Mouse (Mus musculus) CH12.LX (cell line): ENCODE results near the gene Gm49320. TPM values are rescaled to one million over a fixed set of nuclear protein-coding genes. Genes with fewer than 3 reads are reported as not detected.

Source experiments
- DNase-seq: peaks from one replicate; pipeline ENCODE4 v3.0.0-alpha.2; 2013; ENCODE audit errors: extremely low read depth
- H3K27ac ChIP-seq: 2 replicates; pipeline ENCODE4 v1.5.1; 2012; ENCODE audit warnings: low read depth, mild to moderate bottlenecking, control low read depth, moderate library complexity; ENCODE audit not compliant: insufficient read depth
- H3K27me3 ChIP-seq: replicated peaks from 2 replicates; pipeline ENCODE3; 2012; ENCODE audit warnings: inconsistent platforms
- H3K36me3 ChIP-seq, 2 experiments: replicated peaks in 1 of 2; 2 replicates each; pipeline versions ENCODE3 to v1.6.1; 2012; ENCODE audit warnings: inconsistent platforms in 1 of 2, low read length in 1 of 2, mild to moderate bottlenecking in 1 of 2, mixed read lengths in 1 of 2, moderate library complexity in 1 of 2; ENCODE audit not compliant: control insufficient read depth in 1 of 2, insufficient read depth in 1 of 2
- H3K4me1 ChIP-seq, 2 experiments: 2 replicates each; pipeline ENCODE4 v1.6.1; 2012; ENCODE audit warnings: inconsistent platforms in 1 of 2, moderate library complexity in 1 of 2; ENCODE audit not compliant: insufficient read depth in 2 of 2, control insufficient read depth in 1 of 2
- H3K4me2 ChIP-seq: 2 replicates; pipeline ENCODE4 v1.6.1; 2012; ENCODE audit warnings: low read depth, mild to moderate bottlenecking, control low read depth; ENCODE audit not compliant: poor library complexity, insufficient read depth, severe bottlenecking
- H3K4me3 ChIP-seq, 3 experiments: fragments of 150-350 bp in 1 of 3; sonication (generic) in 1 of 3; replicated peaks in 1 of 3; 2 replicates each; pipeline versions ENCODE3 to v1.5.1; 2011 to 2012; ENCODE audit warnings: low read depth in 2 of 3, low read length in 2 of 3, mild to moderate bottlenecking in 2 of 3, moderate library complexity in 2 of 3, control low read depth in 1 of 3, improper control_type of control experiment in 1 of 3, inconsistent platforms in 1 of 3, mixed read lengths in 1 of 3; ENCODE audit not compliant: poor library complexity in 1 of 3
- H3K79me2 ChIP-seq: replicated peaks from 2 replicates; pipeline ENCODE4 v1.6.1; 2012; ENCODE audit warnings: mild to moderate bottlenecking, moderate library complexity; ENCODE audit not compliant: control insufficient read depth, poor library complexity, insufficient read depth, severe bottlenecking; ENCODE audit errors: extremely low read depth
- H3K9ac ChIP-seq: 2 replicates; pipeline ENCODE4 v1.6.1; 2012; ENCODE audit warnings: low read depth, mild to moderate bottlenecking, control low read depth, moderate library complexity; ENCODE audit not compliant: insufficient read depth
- H3K9me3 ChIP-seq: replicated peaks from 2 replicates; pipeline ENCODE3; 2012; ENCODE audit warnings: low read length, inconsistent platforms, mixed read lengths
- BHLHE40 ChIP-seq: IDR thresholded peaks from 2 replicates; pipeline ENCODE4 v1.6.1; 2011; ENCODE audit warnings: mild to moderate bottlenecking, low read depth, low read length, improper control_type of control experiment
- CHD1 ChIP-seq: IDR thresholded peaks from 2 replicates; pipeline ENCODE4 v1.6.1; 2012; ENCODE audit warnings: low read depth, low read length, improper control_type of control experiment, inconsistent platforms
- E2F4 ChIP-seq: IDR thresholded peaks from 2 replicates; pipeline ENCODE4 v1.6.1; 2011; ENCODE audit warnings: low read depth, low read length, improper control_type of control experiment; ENCODE audit not compliant: insufficient replicate concordance
- ELF1 ChIP-seq: IDR thresholded peaks from 2 replicates; pipeline ENCODE4 v1.6.1; 2014; ENCODE audit warnings: low read depth, mild to moderate bottlenecking, inconsistent platforms, low read length, improper control_type of control experiment
- ETS1 ChIP-seq: conservative IDR thresholded peaks from 2 replicates; pipeline ENCODE4 v1.6.1; 2012; ENCODE audit warnings: low read depth, mild to moderate bottlenecking, inconsistent platforms, low read length, improper control_type of control experiment, moderate library complexity
- GABPA ChIP-seq: IDR thresholded peaks from 2 replicates; pipeline ENCODE4 v1.6.1; 2012; ENCODE audit warnings: low read depth, low read length, improper control_type of control experiment, inconsistent platforms; ENCODE audit not compliant: insufficient replicate concordance
- HCFC1 ChIP-seq: IDR thresholded peaks from 2 replicates; pipeline ENCODE4 v1.6.1; 2012; ENCODE audit warnings: low read depth, mild to moderate bottlenecking, inconsistent platforms, low read length, improper control_type of control experiment
- IRF4 ChIP-seq: IDR thresholded peaks from 2 replicates; pipeline ENCODE4 v1.6.1; 2014; ENCODE audit warnings: low read depth, mild to moderate bottlenecking, inconsistent platforms, low read length, improper control_type of control experiment
- JUN ChIP-seq: IDR thresholded peaks from 2 replicates; pipeline ENCODE4 v1.6.1; 2011; ENCODE audit warnings: low read depth, mild to moderate bottlenecking, low read length, improper control_type of control experiment, moderate library complexity; ENCODE audit not compliant: insufficient read depth
- KAT2A ChIP-seq: IDR thresholded peaks from 2 replicates; pipeline ENCODE4 v1.6.1; 2012; ENCODE audit warnings: low read length, improper control_type of control experiment, inconsistent platforms; ENCODE audit not compliant: insufficient replicate concordance
- MAFK ChIP-seq: IDR thresholded peaks from 2 replicates; pipeline ENCODE4 v1.6.1; 2011; ENCODE audit warnings: low read length, improper control_type of control experiment; ENCODE audit not compliant: insufficient replicate concordance
- MAX ChIP-seq: IDR thresholded peaks from 2 replicates; pipeline ENCODE4 v1.6.1; 2011; ENCODE audit warnings: low read length, improper control_type of control experiment
- MAZ ChIP-seq: IDR thresholded peaks from 2 replicates; pipeline ENCODE4 v1.6.1; 2012; ENCODE audit warnings: low read depth, mild to moderate bottlenecking, inconsistent platforms, low read length, improper control_type of control experiment, moderate library complexity
- MEF2A ChIP-seq: IDR thresholded peaks from 2 replicates; pipeline ENCODE4 v1.6.1; 2014; ENCODE audit warnings: low read depth, mild to moderate bottlenecking, inconsistent platforms, low read length, improper control_type of control experiment, borderline replicate concordance
- MXI1 ChIP-seq: IDR thresholded peaks from 2 replicates; pipeline ENCODE4 v1.6.1; 2011; ENCODE audit warnings: mild to moderate bottlenecking, low read depth, low read length, improper control_type of control experiment
- MYC ChIP-seq: IDR thresholded peaks from 2 replicates; pipeline ENCODE4 v1.6.1; 2011; ENCODE audit warnings: low read depth, mild to moderate bottlenecking, improper control_type of control experiment, low read length
- PAX5 ChIP-seq: IDR thresholded peaks from 2 replicates; pipeline ENCODE4 v1.6.1; 2012; ENCODE audit warnings: low read length, inconsistent platforms, mixed read lengths
- POLR2A ChIP-seq: IDR thresholded peaks from 2 replicates; pipeline ENCODE4 v1.6.1; 2011; ENCODE audit warnings: low read depth, mild to moderate bottlenecking, improper control_type of control experiment, low read length
- RAD21 ChIP-seq: IDR thresholded peaks from 2 replicates; pipeline ENCODE4 v1.6.1; 2011; ENCODE audit warnings: low read depth, mild to moderate bottlenecking, low read length, improper control_type of control experiment, moderate library complexity
- SIN3A ChIP-seq: IDR thresholded peaks from 2 replicates; pipeline ENCODE4 v1.6.1; 2012; ENCODE audit warnings: low read length, improper control_type of control experiment, inconsistent platforms
- TCF12 ChIP-seq: IDR thresholded peaks from 2 replicates; pipeline ENCODE4 v1.6.1; 2014; ENCODE audit warnings: low read depth, mild to moderate bottlenecking, inconsistent platforms, low read length, improper control_type of control experiment
- UBTF ChIP-seq: IDR thresholded peaks from 2 replicates; pipeline ENCODE4 v1.6.1; 2012; ENCODE audit warnings: low read depth, mild to moderate bottlenecking, inconsistent platforms, low read length, improper control_type of control experiment, moderate library complexity
- USF1 ChIP-seq: IDR thresholded peaks from 2 replicates; pipeline ENCODE4 v1.6.1; 2014; ENCODE audit warnings: low read depth, mild to moderate bottlenecking, inconsistent platforms, low read length, improper control_type of control experiment
- ZC3H11A ChIP-seq: IDR thresholded peaks from 2 replicates; pipeline ENCODE4 v1.6.1; 2012; ENCODE audit warnings: low read depth, mild to moderate bottlenecking, inconsistent platforms, low read length, improper control_type of control experiment
- ZKSCAN1 ChIP-seq: IDR thresholded peaks from 2 replicates; pipeline ENCODE4 v1.6.1; 2012; ENCODE audit warnings: low read depth, inconsistent platforms, low read length, improper control_type of control experiment, borderline replicate concordance
- ZMIZ1 ChIP-seq: IDR thresholded peaks from 2 replicates; pipeline ENCODE4 v1.6.1; 2012; ENCODE audit warnings: low read depth, mild to moderate bottlenecking, inconsistent platforms, low read length, improper control_type of control experiment
- ZNF384 ChIP-seq: IDR thresholded peaks from 2 replicates; pipeline ENCODE4 v1.6.1; 2012; ENCODE audit warnings: low read depth, low read length, improper control_type of control experiment, inconsistent platforms
- dilution Hi-C: fragments of 300-500 bp; cut with MboI; formaldehyde crosslinking; loops from 2 replicates; pipeline ENCODE4 v1.14.3; 2020; ENCODE audit warnings: low sequenced_read_pairs; ENCODE audit not compliant: extremely low pct_unique_long_range_greater_than_20kb, extremely low pct_ligation_motif_present
- in situ Hi-C: fragments of 300-500 bp; cut with MboI; formaldehyde crosslinking; loops from 3 replicates; pipeline ENCODE4 v1.14.3; 2019; ENCODE audit warnings: low sequenced_read_pairs, low pct_ligation_motif_present, low pct_unique_long_range_greater_than_20kb, mixed read lengths
- polyA plus RNA-seq: library from polyadenylated mRNA; unstranded; fragments of >175 nt; gene quantifications from 2 replicates; pipeline ENCODE4 v1.2.1, GENCODE M21; 2012; ENCODE audit warnings: low read depth; ENCODE audit not compliant: insufficient read length
- total RNA-seq, 2 experiments: library from RNA; depleted of rRNA; stranded (reverse); fragments of 300-350 nt in 1 of 2; fragments of >200 nt in 1 of 2; gene quantifications; 2 replicates each; pipeline ENCODE4 v1.2.3; 2012 to 2014

Gm49320 gene
- total and polyA plus RNA-seq, 3 experiments: 0.08 to 0.23 (median 0.08) TPM

DNA sequence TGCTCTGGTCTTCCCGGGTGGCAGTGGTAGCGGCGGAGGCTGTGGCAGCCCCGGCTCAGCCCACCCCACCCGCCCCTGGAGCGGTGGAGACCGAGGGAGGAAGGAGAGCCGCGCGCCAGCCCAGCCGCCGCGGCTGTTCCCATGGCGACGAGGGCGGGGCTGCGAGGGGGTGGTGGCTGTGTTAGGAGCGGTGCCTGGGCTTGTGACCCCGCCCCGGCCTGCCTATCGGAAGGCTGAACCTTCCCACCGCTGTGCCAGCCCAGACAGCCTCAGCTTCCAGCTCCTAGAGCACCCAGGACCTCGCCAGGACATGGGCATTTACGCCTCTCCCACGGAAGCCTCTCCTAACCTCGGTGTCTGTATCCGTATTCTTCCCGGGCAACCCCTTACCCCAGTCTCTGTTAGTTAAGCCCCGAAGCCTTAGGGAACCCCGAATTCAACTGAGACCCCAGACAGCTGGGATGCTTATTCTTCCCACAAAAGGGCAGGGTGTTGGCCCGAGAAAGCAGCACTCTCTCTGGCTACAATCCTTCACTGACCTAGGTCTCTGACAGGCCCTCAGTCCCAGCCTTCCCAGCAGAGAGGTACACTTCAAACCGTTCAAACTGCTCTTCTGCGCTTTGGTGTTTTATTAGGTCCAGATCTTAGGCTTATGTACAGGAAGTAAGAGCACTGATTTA, 20.6 kb downstream of the Gm49320 start, which contains the start of gene Ctxn1:
Gene Ctxn1 (minus strand): TSS at position 150 of the 680 bp plus-strand sequence.
- H3K9me3 ChIP-seq: no peaks in the 10 kb centered on the region
- H3K4me1 ChIP-seq: no peaks in the 10 kb centered on the region
- dilution Hi-C loops: no loop called here
- no peaks in the 10 kb centered on the region for H3K79me2 ChIP-seq
- no peak within 1 kb of the TSS for H3K27ac ChIP-seq
- no peak for TF ChIP-seq MXI1
- TF ChIP-seq MAZ: no peak
- no peak for TF ChIP-seq ELF1
- TF ChIP-seq PAX5: no peak
- TF ChIP-seq MEF2A: no peak
- TF ChIP-seq UBTF: no peak
- no peak for TF ChIP-seq TCF12
- no peak for TF ChIP-seq IRF4
- no peak for TF ChIP-seq HCFC1
- TF ChIP-seq ZKSCAN1: no peak
- no peak for TF ChIP-seq MAX
- no peak for TF ChIP-seq KAT2A
- TF ChIP-seq ZC3H11A: no peak
- TF ChIP-seq CHD1: no peak
- TF ChIP-seq ZNF384: no peak
- TF ChIP-seq, all 38 proteins: peak for 0
- no peak for DNase-seq
- Histone ChIP-seq H3K36me3 (peaks cover 81 to 99% of the 10 kb centered on the region in 2 experiments), H3K9ac (no peak within 1 kb of the TSS), H3K4me3 (no peak within 1 kb of the TSS), H3K4me2 (no peak within 1 kb of the TSS), H3K27me3 (no peaks in the 10 kb centered on the region)
- in situ Hi-C loops: loop anchor here (10.0 kb wide), 1 partner anchor 56 kb away; no protein-coding TSS in a partner anchor

DNA sequence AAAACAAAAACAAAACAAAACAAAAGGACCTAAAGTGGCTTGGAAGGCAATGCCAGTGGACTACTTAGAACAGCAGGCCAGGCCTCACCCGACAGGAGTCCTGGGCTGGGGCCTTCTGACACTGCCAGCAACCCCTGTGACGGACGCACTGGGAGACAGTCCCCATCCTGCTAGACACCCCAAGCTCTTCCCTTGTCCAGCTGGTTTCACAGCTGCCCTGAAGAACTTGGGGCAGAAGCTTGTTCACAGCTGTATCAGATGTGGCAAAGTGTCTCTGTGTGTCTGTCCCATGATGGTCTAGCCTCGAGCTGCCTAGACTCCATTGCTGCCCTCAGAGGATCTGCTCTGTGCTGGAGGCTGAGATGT, 21.1 kb downstream of the Gm49320 start:
- Histone ChIP-seq H3K36me3 (peaks cover 85 to 99% of the 10 kb centered on the region in 2 experiments), H3K4me1 (no peaks in the 10 kb centered on the region), H3K27me3 (no peaks in the 10 kb centered on the region), H3K4me2 (no peak overlapping the region), H3K9me3 (no peaks in the 10 kb centered on the region), H3K4me3 (no peak overlapping the region), H3K79me2 (no peaks in the 10 kb centered on the region), H3K27ac (no peak overlapping the region), H3K9ac (no peak overlapping the region)
- dilution Hi-C loops: no loop called here
- no peak for DNase-seq
- in situ Hi-C loops: loop anchor here (10.0 kb wide), 1 partner anchor 55 kb away; no protein-coding TSS in a partner anchor
- TF ChIP-seq HCFC1: no peak
- no peak for TF ChIP-seq USF1
- no peak for TF ChIP-seq ELF1
- no peak for TF ChIP-seq IRF4
- no peak for TF ChIP-seq JUN
- no peak for TF ChIP-seq POLR2A
- no peak for TF ChIP-seq MEF2A
- TF ChIP-seq PAX5: no peak
- no peak for TF ChIP-seq GABPA
- TF ChIP-seq RAD21: no peak
- no peak for TF ChIP-seq ETS1
- TF ChIP-seq ZMIZ1: no peak
- no peak for TF ChIP-seq TCF12
- TF ChIP-seq BHLHE40: no peak
- TF ChIP-seq MYC: no peak
- TF ChIP-seq UBTF: no peak
- no peak for TF ChIP-seq E2F4
- no peak for TF ChIP-seq SIN3A
- TF ChIP-seq MAFK: no peak
- no peak for TF ChIP-seq MAZ
